Mouse (Mus musculus): ENCODE data around the gene Dhx8. TPM values are rescaled to one million over a fixed set of nuclear protein-coding genes. Genes with fewer than 3 reads are reported as not detected.

The Dhx8 gene
- total and polyA plus RNA-seq, 2 experiments from 2014 or later = 12.4 to 13.1 TPM

DNA sequence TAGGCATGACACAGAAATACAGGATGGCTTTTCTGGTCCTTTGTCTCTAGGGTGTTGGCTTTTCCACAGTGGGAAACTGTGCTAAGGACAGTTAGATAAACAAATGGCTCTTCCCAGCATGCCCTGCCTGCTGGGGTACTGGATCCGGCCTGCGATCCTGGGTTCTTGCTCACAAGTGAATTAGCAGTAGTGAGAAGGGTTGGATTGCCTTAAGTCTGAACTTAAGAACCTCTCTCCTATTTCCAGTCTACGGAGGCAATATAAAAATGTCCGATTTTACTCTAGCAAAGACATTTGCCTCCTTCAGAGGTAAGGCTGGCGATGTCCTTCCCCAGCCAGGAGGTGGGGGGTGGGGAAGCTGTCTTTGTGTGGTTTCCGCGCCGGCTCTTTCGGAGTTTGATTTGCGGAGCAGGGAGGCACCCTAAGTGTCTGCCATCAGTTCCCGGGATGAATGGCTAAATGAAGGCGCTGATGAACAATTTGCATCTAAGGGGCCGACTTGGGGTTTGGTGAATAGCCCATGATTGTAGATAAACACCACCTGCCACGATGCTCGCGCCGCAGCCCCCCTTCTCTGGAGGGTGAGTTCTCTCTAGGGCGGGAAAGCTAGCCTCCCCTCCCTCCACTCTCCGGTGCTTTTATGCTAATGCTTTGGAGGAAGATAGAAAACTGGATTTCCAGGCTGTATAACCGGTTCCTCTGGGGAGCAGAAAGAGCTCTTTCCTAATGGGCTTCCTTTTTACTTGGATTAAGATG lies 36.6 kb upstream of the Dhx8 start:
- 11% methylated on average over 20 of the region's 20 CpGs for WGBS
- no peaks in the 10 kb centered on the region for H3K36me3 ChIP-seq (replicated peaks; ENCODE audit: control insufficient read depth, insufficient read depth, low read length)
- no peak for TF ChIP-seq CTCF (IDR thresholded peaks at IDR 0.05; ENCODE audit: low read depth)
- no peak for TF ChIP-seq EP300 (IDR thresholded peaks at IDR 0.05; ENCODE audit: low read depth)
- peak overlapping the region; percentile 31 for H3K9ac ChIP-seq (replicated peaks; ENCODE audit: low read depth, low read length)
- H3K4me1 ChIP-seq (ENCODE audit: control insufficient read depth, insufficient read depth) = peaks cover 8% of the 10 kb centered on the region; the same call in 1 of the 2 replicates
- peak overlapping the region; percentile 14; the same call in 1 of the 2 replicates for H3K4me3 ChIP-seq (ENCODE audit: low read depth, low read length)
- DNase-seq (ENCODE audit: low spot score) (no peak), ATAC-seq (ENCODE audit: insufficient read depth, low read depth) (no peak)
- peak overlapping the region; percentile 51 for H3K4me2 ChIP-seq (ENCODE audit: low read depth, low read length)
- H3K27me3 ChIP-seq (ENCODE audit: control insufficient read depth, insufficient read depth, low read length) = no peaks in the 10 kb centered on the region
- no peak overlapping the region for H3K27ac ChIP-seq (ENCODE audit: low read depth)
- H3K9me3 ChIP-seq (replicated peaks; ENCODE audit: control insufficient read depth, low read length) = no peaks in the 10 kb centered on the region

DNA sequence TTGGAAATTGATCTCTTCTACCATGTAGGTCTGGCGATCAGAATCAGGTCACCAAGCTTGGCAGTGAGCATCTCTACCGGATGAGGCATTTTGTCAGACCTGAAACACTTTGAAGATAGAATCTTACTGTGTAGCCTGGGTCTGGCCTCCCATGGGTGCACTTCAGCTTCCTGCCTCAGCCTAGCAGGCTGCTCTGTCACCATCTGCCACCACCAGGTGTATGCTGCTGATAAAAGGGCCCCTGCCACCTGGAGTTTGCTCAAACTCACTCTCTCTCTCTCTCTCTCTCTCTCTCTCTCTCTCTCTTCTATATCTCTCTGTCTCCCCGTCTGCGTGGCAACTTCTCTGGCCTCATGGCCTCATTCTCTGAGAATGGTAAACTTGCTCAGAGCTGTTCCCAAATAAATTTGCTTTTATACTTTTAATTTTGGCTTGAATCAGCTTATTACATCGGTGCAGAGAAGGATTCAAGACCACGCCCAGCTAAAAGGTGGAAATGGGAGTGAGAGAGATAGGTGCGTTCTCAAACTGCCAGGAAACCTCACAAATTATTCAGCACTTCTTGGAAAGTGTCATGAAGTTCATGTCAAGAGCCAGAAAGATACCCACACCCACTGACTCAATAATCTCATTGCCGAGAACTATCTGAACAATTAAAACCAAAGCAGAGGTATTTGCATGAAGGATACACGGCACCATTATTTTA lies 35.4 kb upstream of the Dhx8 start:
- TF ChIP-seq EP300 (IDR thresholded peaks at IDR 0.05; ENCODE audit: low read depth) (no peak), CTCF (IDR thresholded peaks at IDR 0.05; ENCODE audit: low read depth) (no peak)
- no peak overlapping the region for H3K4me3 ChIP-seq (ENCODE audit: low read depth, low read length)
- ATAC-seq (ENCODE audit: insufficient read depth, low read depth) (no peak), DNase-seq (ENCODE audit: low spot score) (no peak)
- no peaks in the 10 kb centered on the region for H3K27me3 ChIP-seq (ENCODE audit: control insufficient read depth, insufficient read depth, low read length)
- no peak overlapping the region for H3K4me2 ChIP-seq (ENCODE audit: low read depth, low read length)
- H3K9ac ChIP-seq (replicated peaks; ENCODE audit: low read depth, low read length) = no peak overlapping the region
- no peaks in the 10 kb centered on the region for H3K9me3 ChIP-seq (replicated peaks; ENCODE audit: control insufficient read depth, low read length)
- no peak overlapping the region for H3K27ac ChIP-seq (ENCODE audit: low read depth)
- H3K36me3 ChIP-seq (replicated peaks; ENCODE audit: control insufficient read depth, insufficient read depth, low read length) = no peaks in the 10 kb centered on the region
- 88% methylated on average over 9 of the region's 9 CpGs for WGBS
- peaks cover 8% of the 10 kb centered on the region; the same call in 1 of the 2 replicates for H3K4me1 ChIP-seq (ENCODE audit: control insufficient read depth, insufficient read depth)

DNA sequence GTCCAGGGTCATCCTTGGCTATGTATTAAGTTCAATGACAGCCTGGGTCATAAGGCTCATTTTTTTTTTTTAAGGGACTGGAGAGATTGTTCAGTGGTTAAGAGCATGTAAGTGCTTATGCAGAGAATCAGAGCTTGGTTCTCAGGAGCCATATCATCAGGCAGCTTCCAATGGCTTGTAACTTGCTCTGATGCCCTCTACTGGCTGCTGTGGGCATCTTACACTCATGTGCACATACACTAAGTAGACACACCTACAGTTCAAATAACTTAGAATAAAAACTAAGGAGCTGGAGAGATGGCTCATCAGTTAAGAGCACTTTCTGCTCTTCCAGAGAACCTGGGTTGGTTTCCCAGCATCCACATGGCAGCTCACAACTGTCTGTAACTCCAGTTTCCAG lies 34.6 kb upstream of the Dhx8 start:
- ATAC-seq (ENCODE audit: insufficient read depth, low read depth) = no peak
- Histone ChIP-seq H3K27me3 (ENCODE audit: control insufficient read depth, insufficient read depth, low read length) (no peaks in the 10 kb centered on the region), H3K9ac (replicated peaks; ENCODE audit: low read depth, low read length) (no peak overlapping the region), H3K4me1 (ENCODE audit: control insufficient read depth, insufficient read depth) (peaks cover 8% of the 10 kb centered on the region; the same call in 1 of the 2 replicates), H3K36me3 (replicated peaks; ENCODE audit: control insufficient read depth, insufficient read depth, low read length) (no peaks in the 10 kb centered on the region), H3K27ac (ENCODE audit: low read depth) (no peak overlapping the region), H3K4me3 (ENCODE audit: low read depth, low read length) (no peak overlapping the region), H3K9me3 (replicated peaks; ENCODE audit: control insufficient read depth, low read length) (no peaks in the 10 kb centered on the region), H3K4me2 (ENCODE audit: low read depth, low read length) (no peak overlapping the region)
- TF ChIP-seq EP300 (IDR thresholded peaks at IDR 0.05; ENCODE audit: low read depth) (no peak), CTCF (IDR thresholded peaks at IDR 0.05; ENCODE audit: low read depth) (no peak)
- DNase-seq (ENCODE audit: low spot score) = no peak

DNA sequence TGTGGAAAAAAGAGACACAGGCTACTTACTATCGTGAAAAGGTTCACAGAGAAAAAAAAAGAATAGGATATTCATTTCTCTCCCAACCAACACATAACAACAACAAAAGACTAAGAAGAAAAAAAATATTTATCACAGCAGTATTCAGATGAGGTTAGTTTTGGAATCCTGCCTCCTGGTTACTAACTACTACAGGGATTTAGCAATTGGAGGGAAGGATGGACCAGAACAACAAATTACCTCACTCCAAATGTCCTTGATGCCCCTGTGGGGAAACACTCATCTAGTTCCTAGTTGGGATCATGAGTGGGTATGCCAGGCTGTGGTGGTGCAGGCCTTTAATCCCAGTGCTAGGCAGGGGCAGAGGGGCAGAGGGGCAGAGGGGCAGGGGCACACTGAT lies 33.2 kb upstream of the Dhx8 start:
- Histone ChIP-seq H3K36me3 (replicated peaks; ENCODE audit: control insufficient read depth, insufficient read depth, low read length) (no peaks in the 10 kb centered on the region), H3K4me3 (ENCODE audit: low read depth, low read length) (no peak overlapping the region), H3K27ac (ENCODE audit: low read depth) (no peak overlapping the region), H3K4me1 (ENCODE audit: control insufficient read depth, insufficient read depth) (peaks cover 8% of the 10 kb centered on the region; the same call in 1 of the 2 replicates), H3K9ac (replicated peaks; ENCODE audit: low read depth, low read length) (no peak overlapping the region), H3K4me2 (ENCODE audit: low read depth, low read length) (no peak overlapping the region), H3K9me3 (replicated peaks; ENCODE audit: control insufficient read depth, low read length) (no peaks in the 10 kb centered on the region), H3K27me3 (ENCODE audit: control insufficient read depth, insufficient read depth, low read length) (no peaks in the 10 kb centered on the region)
- ATAC-seq (ENCODE audit: insufficient read depth, low read depth) = no peak
- 94% methylated on average over 1 of the region's 1 CpGs for WGBS
- no peak for DNase-seq (ENCODE audit: low spot score)
- no peak for TF ChIP-seq EP300 (IDR thresholded peaks at IDR 0.05; ENCODE audit: low read depth)
- no peak for TF ChIP-seq CTCF (IDR thresholded peaks at IDR 0.05; ENCODE audit: low read depth)

DNA sequence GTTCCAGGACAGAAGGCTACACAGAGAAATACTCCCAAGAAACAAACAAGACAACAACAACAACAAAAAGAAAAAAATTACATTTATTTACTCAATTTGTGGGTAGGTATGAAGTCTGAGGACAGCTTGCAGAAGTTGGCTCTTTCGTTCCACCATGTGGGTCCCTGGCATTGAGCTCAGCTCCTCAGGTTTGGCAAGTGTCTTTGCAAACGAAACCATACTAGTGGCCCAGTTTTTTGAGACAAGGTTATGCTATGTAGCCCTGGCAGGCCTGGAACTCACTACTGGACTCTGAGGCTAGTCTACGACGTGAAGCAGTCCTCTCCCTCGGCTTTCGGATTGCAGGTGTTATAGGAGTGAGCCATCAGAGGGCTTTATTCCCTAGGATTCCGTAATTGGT lies 32.7 kb upstream of the Dhx8 start:
- no peak overlapping the region for H3K27ac ChIP-seq (ENCODE audit: low read depth)
- no peak overlapping the region for H3K4me3 ChIP-seq (ENCODE audit: low read depth, low read length)
- 65% methylated on average over 7 of the region's 7 CpGs for WGBS
- H3K36me3 ChIP-seq (replicated peaks; ENCODE audit: control insufficient read depth, insufficient read depth, low read length) = no peaks in the 10 kb centered on the region
- DNase-seq (ENCODE audit: low spot score) (no peak), ATAC-seq (ENCODE audit: insufficient read depth, low read depth) (no peak)
- no peak overlapping the region for H3K4me2 ChIP-seq (ENCODE audit: low read depth, low read length)
- no peaks in the 10 kb centered on the region for H3K9me3 ChIP-seq (replicated peaks; ENCODE audit: control insufficient read depth, low read length)
- peaks cover 8% of the 10 kb centered on the region; the same call in 1 of the 2 replicates for H3K4me1 ChIP-seq (ENCODE audit: control insufficient read depth, insufficient read depth)
- no peak overlapping the region for H3K9ac ChIP-seq (replicated peaks; ENCODE audit: low read depth, low read length)
- no peak for TF ChIP-seq CTCF (IDR thresholded peaks at IDR 0.05; ENCODE audit: low read depth)
- no peak for TF ChIP-seq EP300 (IDR thresholded peaks at IDR 0.05; ENCODE audit: low read depth)
- H3K27me3 ChIP-seq (ENCODE audit: control insufficient read depth, insufficient read depth, low read length) = no peaks in the 10 kb centered on the region
